Comparison of ENCODE assay signal across 9 mouse cellular contexts in the genomic region with DNA sequence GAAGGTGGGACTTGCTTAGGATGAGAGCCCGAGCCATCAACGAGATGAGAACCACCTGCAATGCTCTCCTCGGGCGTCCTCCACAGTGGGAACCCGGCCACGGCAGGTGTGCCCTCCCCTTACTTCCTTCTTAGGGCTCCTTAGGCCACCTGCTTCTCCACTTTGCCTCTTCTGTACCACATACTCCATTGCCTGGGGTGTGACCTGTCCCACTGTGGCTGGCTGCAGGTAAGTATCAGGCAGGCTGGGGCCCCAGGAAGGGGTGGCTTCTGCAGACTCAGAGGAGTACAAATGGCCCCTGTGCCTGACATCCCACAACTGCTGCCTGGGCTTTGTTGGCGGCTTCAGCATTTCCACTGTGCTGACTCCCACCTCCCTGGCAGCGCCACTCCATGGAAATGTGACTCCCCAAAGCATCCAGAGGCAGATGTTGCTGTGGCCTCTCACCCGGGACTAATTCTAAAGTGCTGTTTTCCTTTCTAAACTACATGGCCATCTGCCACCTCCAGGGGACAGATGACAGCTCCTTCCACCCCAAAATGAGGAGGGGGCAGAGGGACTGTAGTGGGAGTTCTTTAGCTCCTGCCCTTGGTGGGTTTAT. TPM values are rescaled to one million over a fixed set of nuclear protein-coding genes. Genes with fewer than 3 reads are reported as not detected.
DNase-seq lines count a peak whose midpoint lies in the region; TF ChIP-seq lines count a peak whose summit lies in the region.
"Had no signal": no experiment of that assay in that cellular context is flagged by ENCODE, and none has a peak within 500 bp of the region (broad histone marks: within the 10 kb centered on the region; RNA-seq: fewer than 3 reads in every experiment).

No protein-coding gene starts in this region.

- H3K36me3 ChIP-seq in thymus, adult 2 months (ENCODE audit: control insufficient read depth, insufficient read depth, low read length), result peaks cover 5% of the 10 kb centered on the region; the same call in 1 of the 2 replicates

- peaks cover 72% of the 10 kb centered on the region for H3K4me1 ChIP-seq in thymus, adult 2 months (replicated peaks; ENCODE audit: control insufficient read depth, insufficient read depth, low read length)

- H3K27ac ChIP-seq in gastrocnemius, adult 2 months, result peak overlapping the region; percentile 82
- no peak overlapping the region for H3K27ac ChIP-seq in thymus, adult 2 months (ENCODE audit: control insufficient read depth, insufficient read depth, low read length)
- H3K27ac ChIP-seq: liver, embryonic 14.5 days had no signal

- H3K4me3 ChIP-seq in gastrocnemius, adult 2 months, result peak overlapping the region; percentile 46
- H3K4me3 ChIP-seq in thymus, adult 2 months (ENCODE audit: control insufficient read depth, insufficient read depth, low read length), result no peak overlapping the region

- H3K27me3 ChIP-seq in thymus, adult 2 months (ENCODE audit: control insufficient read depth, insufficient read depth, low read length), result no peaks in the 10 kb centered on the region

- TF ChIP-seq CTCF in gastrocnemius, adult 2 months (IDR thresholded peaks at IDR 0.05), result no peak
- no peak for TF ChIP-seq CTCF in thymus, adult 2 months (IDR thresholded peaks at IDR 0.05; ENCODE audit: borderline replicate concordance, control insufficient read depth, extremely low read depth, insufficient read depth, low read length, poor library complexity)

- intact Hi-C loops in gastrocnemius, adult 2 months (cut with DNase I), result no loop called here

- no peak for TF ChIP-seq POLR2A in thymus, adult 2 months (IDR thresholded peaks at IDR 0.05; ENCODE audit: control insufficient read depth, extremely low read depth, insufficient read depth, low read length, poor library complexity)

- WGBS in thymus, adult 2 months, result 26% methylated on average over 9 of the region's 9 CpGs

- no peak for DNase-seq in gastrocnemius, adult 2 months
- DNase-seq in gastrocnemius, postnatal 25 days, result no peak
- DNase-seq in thymus, postnatal 25 days, result peak; percentile 41
- no peak for DNase-seq in thymus, adult 2 months
- peak; percentile 77 for DNase-seq in mesoderm, embryonic 11.5 days (ENCODE audit: low read depth, low spot score)
- DNase-seq in adrenal gland, adult (ENCODE audit: inconsistent age in 2 of 2, low spot score in 1 of 2), result no peak
- DNase-seq in Muller cell, postnatal 12 days (ENCODE audit: inconsistent ontology term), result no peak
- DNase-seq in spleen, adult 12 weeks (ENCODE audit: low spot score), result no peak

RNA-seq across cellular contexts. Expression of a gene that starts 27.8 kb away (rescaled TPM):
- total RNA-seq in gastrocnemius, adult 2 months (2021), result 10 to 100 TPM in 1 of 2 experiments, 1 to 10 TPM in 1; 6.9 to 11.9 TPM
- total RNA-seq in gastrocnemius, postnatal 25 days (2021), result 1 to 10 TPM; 7.0 to 9.2 TPM
- 159 and 219 TPM in 2 replicates for polyA plus RNA-seq in thymus, adult 2 months (2012; rRNA removed)

RNA-seq across cellular contexts. Expression of a gene that starts 43.6 kb away (rescaled TPM):
- 10 to 100 TPM; 27.2 to 30.4 TPM for total RNA-seq in gastrocnemius, adult 2 months (2021)
- 10 to 100 TPM; 22.0 to 23.9 TPM for total RNA-seq in gastrocnemius, postnatal 25 days (2021)
- polyA plus RNA-seq in thymus, adult 2 months (2012; rRNA removed), result 129 and 147 TPM in 2 replicates

Comparison
In these comparisons a context has a peak if more than half of its experiments do, and no peak if none do; other contexts are left out.
1. DNase-seq: peak in thymus, postnatal 25 days (single experiment) and mesoderm, embryonic 11.5 days (single experiment); none in gastrocnemius, adult 2 months (single experiment), gastrocnemius, postnatal 25 days (single experiment), thymus, adult 2 months (single experiment), adrenal gland, adult (0 of 2), Muller cell, postnatal 12 days (single experiment) and spleen, adult 12 weeks (single experiment).